Mouse (Mus musculus): ENCODE measurements at regions not wholly inside any gene's neighbourhood (a gene's known extent, or its start where the extent isn't known, plus 50 kb on each side); places are given as distances from the start of the nearest gene placed in this dataset.

DNA sequence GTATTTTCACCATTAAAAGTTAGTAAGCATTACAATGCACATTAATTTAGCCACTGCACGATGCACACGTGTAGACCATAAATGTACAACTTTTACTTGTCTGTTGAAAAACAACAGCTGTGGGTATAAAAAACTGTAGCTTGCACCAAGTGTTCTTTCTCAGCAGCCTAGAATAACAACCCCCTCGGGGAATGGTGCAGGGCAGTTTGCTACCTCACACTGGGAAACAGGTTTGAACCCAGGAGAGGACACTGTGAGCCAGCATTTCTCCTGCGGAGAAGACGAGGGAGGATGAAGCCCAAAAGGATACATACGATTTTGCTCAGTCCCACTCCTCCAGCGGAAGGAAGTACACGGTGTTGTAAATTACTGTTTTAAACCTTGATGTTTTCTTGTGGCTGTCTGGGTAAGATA, 65.2 kb upstream of the Usp38 start:
- H3K27ac ChIP-seq (replicated peaks), result no peak overlapping the region
- WGBS, result 86% methylated on average over 8 of the region's 8 CpGs
- H3K27me3 ChIP-seq, result no peaks in the 10 kb centered on the region
- H3K36me3 ChIP-seq, result no peaks in the 10 kb centered on the region
- no peak overlapping the region for H3K4me3 ChIP-seq
- H3K9me3 ChIP-seq, result no peaks in the 10 kb centered on the region
- no peaks in the 10 kb centered on the region for H3K4me1 ChIP-seq (replicated peaks)
- no peak overlapping the region for H3K4me2 ChIP-seq
- no peak for ATAC-seq (ENCODE audit: low FRiP score, low read depth)
- H3K9ac ChIP-seq, result no peak overlapping the region

DNA sequence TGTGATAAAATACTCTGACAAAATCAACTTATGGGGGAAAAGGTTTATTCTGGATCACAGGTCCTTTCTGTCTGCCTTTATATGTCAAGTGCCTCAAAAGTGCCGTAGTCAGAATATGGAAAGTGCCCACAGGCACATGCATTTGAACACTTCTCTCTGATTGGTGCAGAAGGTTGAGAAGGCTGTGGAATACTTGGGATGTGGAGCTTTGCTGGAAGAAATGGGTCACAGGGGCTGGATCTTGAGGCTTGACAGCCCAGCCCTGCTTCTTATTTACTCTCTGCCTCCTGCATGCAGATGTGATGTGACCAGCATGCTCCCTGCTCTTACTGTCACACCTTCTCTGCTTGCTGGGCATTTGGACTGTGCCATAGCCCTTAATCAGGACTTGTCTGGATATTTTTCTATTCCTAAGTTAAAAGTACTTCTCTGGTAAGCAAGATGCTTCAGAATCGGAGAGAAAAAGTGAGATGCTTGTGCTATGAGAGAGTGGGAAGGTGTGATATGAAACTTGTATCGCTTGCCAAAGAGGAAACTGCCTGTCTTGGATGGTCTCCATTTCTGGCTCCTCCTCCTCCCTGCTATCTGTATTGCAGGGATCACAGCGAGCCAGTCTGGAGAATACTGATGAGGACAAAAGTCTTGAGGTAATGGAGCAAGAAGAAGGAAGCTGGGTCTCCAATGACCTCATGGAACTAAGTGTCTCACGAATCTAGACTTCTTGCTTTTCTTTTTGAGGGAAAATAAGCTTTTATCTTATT, 54.5 kb upstream of the Usp38 start:
- H3K9me3 ChIP-seq, result no peaks in the 10 kb centered on the region
- no peak overlapping the region for H3K4me2 ChIP-seq
- H3K4me1 ChIP-seq (replicated peaks), result no peaks in the 10 kb centered on the region
- ATAC-seq (ENCODE audit: low FRiP score, low read depth), result no peak
- 82% methylated on average over 5 of the region's 5 CpGs for WGBS
- H3K9ac ChIP-seq, result no peak overlapping the region
- H3K4me3 ChIP-seq, result no peak overlapping the region
- H3K27ac ChIP-seq (replicated peaks), result no peak overlapping the region
- H3K36me3 ChIP-seq, result no peaks in the 10 kb centered on the region
- H3K27me3 ChIP-seq, result no peaks in the 10 kb centered on the region

DNA sequence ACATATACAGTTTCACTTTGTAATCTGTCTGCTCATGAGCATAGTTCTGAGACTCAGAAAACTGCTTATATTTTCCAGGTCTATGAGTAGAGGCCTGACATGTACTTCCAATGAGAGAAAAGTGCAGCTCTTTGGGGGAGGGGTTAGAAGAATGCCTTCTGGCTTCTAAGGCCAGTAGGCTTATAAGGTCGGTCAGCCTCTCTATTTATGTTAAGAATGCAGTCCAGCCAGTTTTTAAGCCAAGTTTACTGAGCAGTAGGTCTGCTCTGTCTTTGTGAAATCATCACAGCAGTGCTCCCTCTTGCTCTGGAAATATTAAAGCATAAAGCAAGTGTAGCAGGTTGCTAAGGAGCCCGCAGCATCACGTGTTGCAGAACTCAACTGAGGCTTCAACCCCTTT, 53.8 kb upstream of the Usp38 start:
- Histone ChIP-seq H3K4me1 (replicated peaks) (no peaks in the 10 kb centered on the region), H3K36me3 (no peaks in the 10 kb centered on the region)
- 81% methylated on average over 3 of the region's 3 CpGs for whole genome bisulfite sequencing

DNA sequence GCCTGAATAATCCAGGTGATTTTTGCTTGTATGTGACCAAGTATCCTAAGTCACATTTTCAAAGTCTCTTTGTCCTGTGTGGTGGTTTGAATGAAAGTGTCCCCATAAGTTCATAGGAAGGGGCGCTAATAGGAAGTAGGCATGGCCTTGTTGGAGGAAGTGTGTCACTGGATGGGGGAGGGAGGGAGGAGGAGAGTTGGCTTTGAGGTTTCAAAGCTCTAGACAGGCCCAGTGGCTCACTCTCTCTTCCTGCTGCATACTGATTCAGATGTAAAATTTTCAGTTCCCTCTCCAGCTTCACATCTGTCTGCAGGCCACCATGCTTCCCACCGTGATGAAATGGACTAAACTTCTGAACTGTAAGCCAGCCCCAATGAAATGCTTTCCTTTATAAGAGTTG, 52.0 kb upstream of the Usp38 start:
- no peak for ATAC-seq (ENCODE audit: low FRiP score, low read depth)
- no peak overlapping the region for H3K4me3 ChIP-seq
- H3K27ac ChIP-seq (replicated peaks), result no peak overlapping the region
- 93% methylated on average over 2 of the region's 2 CpGs for WGBS
- no peaks in the 10 kb centered on the region for H3K4me1 ChIP-seq (replicated peaks)
- no peaks in the 10 kb centered on the region for H3K36me3 ChIP-seq
- H3K27me3 ChIP-seq, result no peaks in the 10 kb centered on the region
- H3K9ac ChIP-seq, result no peak overlapping the region
- H3K9me3 ChIP-seq, result no peaks in the 10 kb centered on the region
- no peak overlapping the region for H3K4me2 ChIP-seq

More for the DNA sequence above, 53.8 kb upstream of the Usp38 start:
- no peak overlapping the region for H3K27ac ChIP-seq (replicated peaks)
- H3K9ac ChIP-seq, result no peak overlapping the region
- H3K4me3 ChIP-seq, result no peak overlapping the region
- no peak overlapping the region for H3K4me2 ChIP-seq
- H3K9me3 ChIP-seq, result no peaks in the 10 kb centered on the region
- H3K27me3 ChIP-seq, result no peaks in the 10 kb centered on the region
- no peak for ATAC-seq (ENCODE audit: low FRiP score, low read depth)
